Mouse (Mus musculus) cerebellum, adult (tissue): ENCODE data around the gene BC037034.

Experiments
- ATAC-seq: cut with Nextera tagmentation; 2 replicates; pipeline ENCODE4 v1.9.2; 2017; ENCODE audit warnings: mild to moderate bottlenecking, moderate library complexity, mixed read lengths; ENCODE audit not compliant: insufficient number of reproducible peaks, low FRiP score, low TSS enrichment

The BC037034 gene

GRCm38 (mm10) chr5:138262582-138263240, 1.1 kb downstream of the BC037034 start:
- ATAC-seq = no peak

GRCm38 (mm10) chr5:138262001-138262400, 1.8 kb downstream of the BC037034 start:
- no peak for ATAC-seq

GRCm38 (mm10) chr5:138260834-138261233, 3.0 kb downstream of the BC037034 start:
- ATAC-seq = no peak

GRCm38 (mm10) chr5:138260051-138260450, 3.8 kb downstream of the BC037034 start:
- no peak for ATAC-seq

- no peak for ATAC-seq
These were observed 4.8 kb downstream of the BC037034 start for GRCm38 (mm10) chr5:138258993-138259392.

GRCm38 (mm10) chr5:138258542-138258941, 5.3 kb downstream of the BC037034 start:
- ATAC-seq = no peak

GRCm38 (mm10) chr5:138258078-138258477, 5.8 kb downstream of the BC037034 start:
- no peak for ATAC-seq

- ATAC-seq = no peak
These were observed 6.3 kb downstream of the BC037034 start for GRCm38 (mm10) chr5:138257585-138257978.

- no peak for ATAC-seq
These were observed 6.8 kb downstream of the BC037034 start for GRCm38 (mm10) chr5:138256966-138257584.

- peak; percentile 19; the same call in 1 of the 2 replicates for ATAC-seq
These were observed 7.8 kb downstream of the BC037034 start for GRCm38 (mm10) chr5:138256094-138256467.

GRCm38 (mm10) chr5:138255353-138256093, 8.3 kb downstream of the BC037034 start, which contains the start of gene Lamtor4:
Gene Lamtor4, plus strand, starts transcription at chr5:138255482.
- peak; percentile 100 for ATAC-seq

GRCm38 (mm10) chr5:138253061-138253460, 10.8 kb downstream of the BC037034 start:
- ATAC-seq = no peak

GRCm38 (mm10) chr5:138251144-138251543, 12.7 kb downstream of the BC037034 start:
- ATAC-seq = no peak

GRCm38 (mm10) chr5:138241511-138241910, 22.3 kb downstream of the BC037034 start:
- no peak for ATAC-seq

GRCm38 (mm10) chr5:138234224-138234623, 29.6 kb downstream of the BC037034 start:
- ATAC-seq = no peak

GRCm38 (mm10) chr5:138233778-138234177, 30.1 kb downstream of the BC037034 start:
- no peak for ATAC-seq

- ATAC-seq = no peak
These were observed 34.3 kb downstream of the BC037034 start for GRCm38 (mm10) chr5:138229511-138229910.

- ATAC-seq = no peak
These were observed 35.8 kb downstream of the BC037034 start for GRCm38 (mm10) chr5:138228026-138228425.

- ATAC-seq = no peak
These were observed 36.5 kb downstream of the BC037034 start for GRCm38 (mm10) chr5:138227367-138227766.

GRCm38 (mm10) chr5:138226491-138226890, 37.3 kb downstream of the BC037034 start:
- no peak for ATAC-seq

GRCm38 (mm10) chr5:138225700-138226099, 38.1 kb downstream of the BC037034 start, which contains the start of gene Nxpe5:
Gene Nxpe5, plus strand, starts transcription at chr5:138225898.
- ATAC-seq = no peak
